Mouse (Mus musculus): ENCODE measurements at regions not wholly inside any gene's neighbourhood (a gene's known extent, or its start where the extent isn't known, plus 50 kb on each side); places are given as distances from the start of the nearest gene placed in this dataset.

DNA sequence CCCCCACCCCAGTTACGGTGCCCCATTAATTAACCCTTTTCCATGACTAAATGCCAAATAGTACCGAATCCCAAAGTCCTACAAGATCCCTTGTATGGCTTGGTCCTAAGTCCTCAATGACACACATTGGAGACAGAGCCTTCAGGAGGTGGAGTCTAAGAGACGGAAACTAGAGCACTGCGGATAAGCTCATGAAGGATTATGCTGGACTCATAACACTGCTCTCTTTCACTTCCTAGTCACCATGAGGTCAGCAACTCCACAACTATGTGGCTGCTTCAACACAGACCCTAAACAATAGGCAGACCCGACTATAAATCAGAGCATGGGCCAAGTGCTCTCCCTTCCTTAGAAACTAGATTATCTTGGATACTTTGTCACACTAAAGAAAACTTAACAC is 164.0 kb upstream of the Klf14 start:
- no peaks in the 10 kb centered on the region for H3K27me3 ChIP-seq (replicated peaks; ENCODE audit: control insufficient read depth, insufficient read depth, low read length)
- H3K27ac ChIP-seq (ENCODE audit: insufficient read depth, low read depth, low read length): no peak overlapping the region
- H3K4me3 ChIP-seq (ENCODE audit: insufficient read depth, low read depth, low read length): no peak overlapping the region
- 78% methylated on average over 5 of the region's 5 CpGs for WGBS
- no peaks in the 10 kb centered on the region; the same call in 1 of the 2 replicates for H3K36me3 ChIP-seq (ENCODE audit: control insufficient read depth, insufficient read depth, low read length)
- H3K4me1 ChIP-seq (ENCODE audit: control insufficient read depth, insufficient read depth, low read length): peaks cover 27% of the 10 kb centered on the region
- TF ChIP-seq POLR2A (IDR thresholded peaks at IDR 0.05; ENCODE audit: low read depth, low read length) (no peak), CTCF (conservative IDR thresholded peaks at IDR 0.05; ENCODE audit: insufficient read depth, insufficient read length, low read depth, low read length) (no peak)
- DNase-seq: no peak

DNA sequence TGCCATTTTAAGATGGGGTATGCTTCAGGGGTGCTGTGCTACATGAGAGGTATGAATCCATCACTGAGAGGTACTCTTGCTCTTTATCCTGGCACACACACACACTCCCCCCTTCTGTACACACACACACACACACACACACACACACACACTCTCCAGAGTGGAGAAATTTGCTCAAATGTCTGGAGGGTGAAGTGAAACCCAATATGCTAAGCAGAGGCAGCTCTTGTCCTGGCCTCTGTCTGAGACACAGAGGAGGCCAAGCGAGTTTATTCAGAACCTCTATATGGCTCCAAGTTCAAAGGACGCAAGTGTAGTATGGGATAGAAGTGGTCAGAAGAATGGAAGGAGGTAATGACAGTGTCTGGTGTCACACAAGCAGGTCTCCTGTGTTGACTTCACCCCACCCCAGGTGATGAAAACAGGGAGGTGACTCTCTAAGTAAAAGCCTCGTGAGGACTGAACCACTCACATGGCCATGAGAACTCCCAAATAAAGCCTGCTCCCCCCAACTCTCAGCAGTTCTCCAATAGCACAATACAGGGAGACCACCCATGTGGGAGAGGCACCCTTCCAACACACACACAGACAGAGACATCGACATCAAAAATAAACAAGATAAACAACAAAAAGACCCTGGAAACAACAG is 164.6 kb upstream of the Klf14 start:
- H3K4me1 ChIP-seq (ENCODE audit: control insufficient read depth, insufficient read depth, low read length): peaks cover 27% of the 10 kb centered on the region
- no peaks in the 10 kb centered on the region for H3K27me3 ChIP-seq (replicated peaks; ENCODE audit: control insufficient read depth, insufficient read depth, low read length)
- H3K27ac ChIP-seq (ENCODE audit: insufficient read depth, low read depth, low read length): no peak overlapping the region
- H3K36me3 ChIP-seq (ENCODE audit: control insufficient read depth, insufficient read depth, low read length): no peaks in the 10 kb centered on the region; the same call in 1 of the 2 replicates
- WGBS: 86% methylated on average over 4 of the region's 4 CpGs
- H3K4me3 ChIP-seq (ENCODE audit: insufficient read depth, low read depth, low read length): no peak overlapping the region
- TF ChIP-seq POLR2A (IDR thresholded peaks at IDR 0.05; ENCODE audit: low read depth, low read length) (no peak), CTCF (conservative IDR thresholded peaks at IDR 0.05; ENCODE audit: insufficient read depth, insufficient read length, low read depth, low read length) (no peak)
- DNase-seq: no peak

DNA sequence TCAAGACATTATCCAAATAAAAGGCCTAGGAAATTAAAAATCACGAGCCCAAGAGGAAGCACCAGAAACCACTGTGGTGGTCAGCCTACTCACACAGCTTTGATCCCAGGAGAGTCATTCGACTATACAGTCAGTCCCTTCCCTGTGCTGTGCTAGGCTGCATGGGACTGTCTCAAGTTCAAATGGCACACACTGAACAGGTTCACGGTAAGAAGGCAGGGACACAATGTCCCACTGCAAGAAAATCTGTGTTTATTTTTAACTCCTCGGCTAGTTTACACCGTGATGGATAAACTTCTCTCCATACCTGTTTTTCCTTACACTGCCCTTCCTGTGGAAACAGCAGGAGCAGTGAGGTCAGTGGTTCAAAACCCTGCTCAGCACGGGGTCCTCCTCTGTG is 165.2 kb upstream of the Klf14 start:
- Histone ChIP-seq H3K4me3 (ENCODE audit: insufficient read depth, low read depth, low read length) (no peak overlapping the region), H3K27ac (ENCODE audit: insufficient read depth, low read depth, low read length) (no peak overlapping the region), H3K4me1 (ENCODE audit: control insufficient read depth, insufficient read depth, low read length) (peaks cover 30% of the 10 kb centered on the region), H3K36me3 (ENCODE audit: control insufficient read depth, insufficient read depth, low read length) (no peaks in the 10 kb centered on the region; the same call in 1 of the 2 replicates), H3K27me3 (replicated peaks; ENCODE audit: control insufficient read depth, insufficient read depth, low read length) (no peaks in the 10 kb centered on the region)
- DNase-seq: no peak
- TF ChIP-seq CTCF (conservative IDR thresholded peaks at IDR 0.05; ENCODE audit: insufficient read depth, insufficient read length, low read depth, low read length): no peak
- no peak for TF ChIP-seq POLR2A (IDR thresholded peaks at IDR 0.05; ENCODE audit: low read depth, low read length)
- 53% methylated on average over 6 of the region's 6 CpGs for WGBS

DNA sequence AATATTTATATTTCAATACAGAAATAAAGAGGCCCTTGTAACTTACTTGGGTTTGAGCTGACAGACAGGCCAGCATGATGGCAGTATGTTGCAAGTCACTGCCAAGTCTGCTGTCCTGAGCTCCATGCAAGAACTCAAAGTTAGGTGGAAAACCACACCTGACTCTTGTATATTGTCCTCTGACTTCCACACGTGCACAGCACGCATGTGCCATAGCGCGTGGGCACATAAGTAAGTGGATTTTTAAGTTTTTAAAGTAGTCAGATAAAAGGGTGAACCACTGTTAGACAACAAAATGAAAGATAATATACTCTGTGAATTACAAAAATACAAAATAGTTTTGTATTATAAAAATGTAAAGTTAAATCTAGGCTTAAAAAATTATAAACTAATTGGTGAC is 166.0 kb upstream of the Klf14 start:
- 91% methylated on average over 4 of the region's 4 CpGs for WGBS
- H3K4me3 ChIP-seq (ENCODE audit: insufficient read depth, low read depth, low read length): no peak overlapping the region

GRCm38 (mm10) chr6:31125328-31126118 is 166.6 kb upstream of the Klf14 start:
- DNase-seq: no peak
- H3K27me3 ChIP-seq (replicated peaks; ENCODE audit: control insufficient read depth, insufficient read depth, low read length): no peaks in the 10 kb centered on the region
- H3K27ac ChIP-seq (ENCODE audit: insufficient read depth, low read depth, low read length): 0 out of 2 replicates have a peak overlapping the region, but pooled peaks have one; percentile 5
- no peak overlapping the region for H3K4me3 ChIP-seq (ENCODE audit: insufficient read depth, low read depth, low read length)
- no peaks in the 10 kb centered on the region for H3K36me3 ChIP-seq (ENCODE audit: control insufficient read depth, insufficient read depth, low read length)
- WGBS: 53% methylated on average over 19 of the region's 19 CpGs
- peaks cover 41% of the 10 kb centered on the region for H3K4me1 ChIP-seq (ENCODE audit: control insufficient read depth, insufficient read depth, low read length)
- TF ChIP-seq CTCF (conservative IDR thresholded peaks at IDR 0.05; ENCODE audit: insufficient read depth, insufficient read length, low read depth, low read length) (peak; percentile 49), POLR2A (IDR thresholded peaks at IDR 0.05; ENCODE audit: low read depth, low read length) (no peak)

More for the DNA sequence above, 166.0 kb upstream of the Klf14 start:
- no peaks in the 10 kb centered on the region for H3K27me3 ChIP-seq (replicated peaks; ENCODE audit: control insufficient read depth, insufficient read depth, low read length)
- DNase-seq: no peak
- H3K36me3 ChIP-seq (ENCODE audit: control insufficient read depth, insufficient read depth, low read length): no peaks in the 10 kb centered on the region
- peaks cover 35% of the 10 kb centered on the region for H3K4me1 ChIP-seq (ENCODE audit: control insufficient read depth, insufficient read depth, low read length)
- H3K27ac ChIP-seq (ENCODE audit: insufficient read depth, low read depth, low read length): no peak overlapping the region
- no peak for TF ChIP-seq CTCF (conservative IDR thresholded peaks at IDR 0.05; ENCODE audit: insufficient read depth, insufficient read length, low read depth, low read length)
- TF ChIP-seq POLR2A (IDR thresholded peaks at IDR 0.05; ENCODE audit: low read depth, low read length): no peak

DNA sequence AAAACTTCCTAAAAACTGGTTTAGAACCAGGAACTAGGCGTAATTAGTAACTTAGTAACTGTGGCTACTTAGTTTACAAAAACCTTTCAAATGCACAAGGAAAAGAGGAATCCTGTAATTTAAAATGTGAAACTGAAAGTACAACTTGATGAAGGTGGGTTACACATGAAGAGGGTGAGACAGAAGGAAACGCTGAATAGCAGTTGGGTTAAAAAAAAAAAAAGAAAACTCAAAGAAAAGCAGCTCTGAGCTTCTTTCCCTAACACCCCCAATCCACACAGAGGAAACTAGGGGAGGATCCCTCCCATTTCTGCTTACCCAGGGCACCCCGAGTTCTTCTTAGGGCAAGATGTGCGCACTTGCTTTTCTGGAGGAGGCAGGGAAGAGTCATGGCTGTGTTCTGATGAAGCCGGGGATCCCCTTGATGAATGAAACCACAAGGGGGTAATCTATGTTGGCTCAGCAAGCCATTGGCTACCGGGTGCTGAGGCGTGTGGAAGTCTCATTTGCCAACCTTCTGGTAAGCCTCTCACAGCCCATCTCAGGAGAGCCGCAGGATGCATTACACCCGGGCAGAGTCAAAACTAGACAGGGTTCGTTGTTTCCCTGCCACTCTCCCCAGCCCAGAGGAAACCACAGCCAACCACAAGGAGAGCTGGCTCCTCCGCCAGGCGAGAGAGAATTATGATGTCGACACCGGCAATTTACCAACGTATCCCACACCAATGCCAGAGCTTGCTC is 167.4 kb upstream of the Klf14 start:
- WGBS: 68% methylated on average over 15 of the region's 15 CpGs
- no peak for DNase-seq
- 0 out of 2 replicates have a peak overlapping the region, but pooled peaks have one; percentile 10 for H3K27ac ChIP-seq (ENCODE audit: insufficient read depth, low read depth, low read length)

More for the DNA sequence above, 167.4 kb upstream of the Klf14 start:
- TF ChIP-seq CTCF (conservative IDR thresholded peaks at IDR 0.05; ENCODE audit: insufficient read depth, insufficient read length, low read depth, low read length) (no peak), POLR2A (IDR thresholded peaks at IDR 0.05; ENCODE audit: low read depth, low read length) (no peak)
- Histone ChIP-seq H3K27me3 (replicated peaks; ENCODE audit: control insufficient read depth, insufficient read depth, low read length) (no peaks in the 10 kb centered on the region), H3K4me3 (ENCODE audit: insufficient read depth, low read depth, low read length) (peak overlapping the region; percentile 2; the same call in 1 of the 2 replicates), H3K4me1 (ENCODE audit: control insufficient read depth, insufficient read depth, low read length) (peaks cover 43% of the 10 kb centered on the region), H3K36me3 (ENCODE audit: control insufficient read depth, insufficient read depth, low read length) (no peaks in the 10 kb centered on the region)

Data from kidney, adult 2 months (tissue).